Mouse (Mus musculus): Measurements from ENCODE around the gene Rragd.

Rragd gene

GRCm38 (mm10) chr4:33033515-33033914, 50.7 kb downstream of the Rragd start:
- in situ Hi-C loops (cut with MseI, MboI) = no loop called here

GRCm38 (mm10) chr4:33039826-33040225, 57.0 kb downstream of the Rragd start:
- in situ Hi-C loops (cut with MseI, MboI) = no loop called here

GRCm38 (mm10) chr4:33049601-33050000, 66.8 kb downstream of the Rragd start:
- in situ Hi-C loops (cut with MseI, MboI) = no loop called here

- in situ Hi-C loops (cut with MseI, MboI) = no loop called here
Measured at GRCm38 (mm10) chr4:33052055-33052454, 69.2 kb downstream of the Rragd start.

GRCm38 (mm10) chr4:33052650-33053049, 69.8 kb downstream of the Rragd start:
- in situ Hi-C loops (cut with MseI, MboI) = no loop called here

GRCm38 (mm10) chr4:33054426-33054825, 71.6 kb downstream of the Rragd start:
- in situ Hi-C loops (cut with MseI, MboI) = no loop called here

GRCm38 (mm10) chr4:33056317-33056716, 73.5 kb downstream of the Rragd start:
- in situ Hi-C loops (cut with MseI, MboI) = no loop called here

GRCm38 (mm10) chr4:33057890-33058687, 75.3 kb downstream of the Rragd start:
- in situ Hi-C loops (cut with MseI, MboI) = no loop called here

- in situ Hi-C loops (cut with MseI, MboI) = no loop called here
Measured at GRCm38 (mm10) chr4:33061158-33061557, 78.3 kb downstream of the Rragd start.

GRCm38 (mm10) chr4:33062981-33063380, 80.1 kb downstream of the Rragd start, which contains the start of gene Gabrr2:
Gabrr2 (plus strand) TSS chr4:33062999.
- in situ Hi-C loops (cut with MseI, MboI) = no loop called here

- in situ Hi-C loops (cut with MseI, MboI) = no loop called here
Measured at GRCm38 (mm10) chr4:33064986-33065385, 82.1 kb downstream of the Rragd start.

GRCm38 (mm10) chr4:33066223-33066960, 83.6 kb downstream of the Rragd start:
- in situ Hi-C loops (cut with MseI, MboI) = no loop called here

GRCm38 (mm10) chr4:33067331-33067730, 84.5 kb downstream of the Rragd start:
- in situ Hi-C loops (cut with MseI, MboI) = no loop called here

- in situ Hi-C loops (cut with MseI, MboI) = no loop called here
Measured at GRCm38 (mm10) chr4:33067826-33068225, 85.0 kb downstream of the Rragd start.

- in situ Hi-C loops (cut with MseI, MboI) = no loop called here
Measured at GRCm38 (mm10) chr4:33068894-33069293, 86.1 kb downstream of the Rragd start.

- in situ Hi-C loops (cut with MseI, MboI) = no loop called here
Measured at GRCm38 (mm10) chr4:33070326-33070725, 87.5 kb downstream of the Rragd start.

- in situ Hi-C loops (cut with MseI, MboI) = no loop called here
Measured at GRCm38 (mm10) chr4:33071337-33071736, 88.5 kb downstream of the Rragd start.
